Mouse (Mus musculus): ENCODE results near the gene Meltf.

The Meltf gene

DNA sequence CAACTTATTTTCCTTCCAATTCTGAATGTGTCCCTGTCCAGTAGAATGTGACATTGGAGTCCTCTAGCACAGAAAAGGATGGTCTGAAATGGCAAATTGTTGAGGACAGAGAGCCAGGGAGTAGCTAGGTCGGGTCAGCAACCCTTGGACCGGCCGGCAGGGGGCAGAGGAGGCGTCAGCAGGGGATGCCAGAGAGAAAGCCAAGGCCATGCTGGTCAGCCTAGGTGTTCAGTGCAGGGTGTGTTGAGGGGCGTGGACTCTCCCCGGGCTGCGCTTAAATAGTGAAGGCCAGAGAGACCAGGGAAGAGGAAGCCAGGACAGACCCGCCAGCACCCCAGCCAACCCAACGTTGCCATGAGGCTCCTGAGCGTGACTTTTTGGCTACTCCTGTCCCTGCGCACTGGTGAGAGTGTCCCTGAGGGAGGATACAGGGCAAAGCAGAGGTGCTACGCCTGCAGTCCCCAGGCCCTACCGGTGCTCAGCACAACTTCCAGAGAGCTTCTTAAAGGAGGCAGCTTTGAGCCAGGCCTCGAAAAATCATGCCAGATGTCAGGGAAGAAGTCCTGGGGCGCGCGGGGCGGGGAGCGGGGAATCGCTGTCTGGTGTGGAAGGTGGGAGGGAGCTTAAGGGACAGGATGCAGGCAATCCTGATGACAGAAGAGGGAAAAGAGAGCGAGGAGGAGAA is at the start of gene Meltf:
Meltf (plus strand) TSS at position 238 of the 685 bp plus-strand sequence.
- peak; percentile 81 for DNase-seq (ENCODE audit: extremely low spot score, low spot score)

DNA sequence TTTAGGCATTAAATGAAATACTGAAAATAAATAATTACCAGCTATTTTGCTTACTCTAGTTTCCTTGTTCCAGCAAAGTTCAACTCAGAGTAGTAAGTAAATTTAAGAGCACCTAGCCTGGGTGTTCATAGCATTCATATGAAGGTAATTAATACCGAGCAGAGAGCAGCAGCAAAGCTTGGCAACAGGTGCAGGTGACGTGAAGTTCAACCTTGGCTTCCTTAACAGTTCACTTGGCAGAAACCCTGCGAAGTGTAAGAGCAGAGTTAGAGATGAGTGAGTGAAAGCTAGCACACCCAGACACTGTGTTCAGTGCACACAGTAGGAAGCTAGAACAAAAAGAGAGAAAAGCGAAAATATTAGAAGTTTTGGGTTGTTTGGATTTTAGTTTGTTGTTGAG is 47.9 kb upstream of the Meltf start:
- DNase-seq (ENCODE audit: extremely low spot score, low spot score) = no peak

GRCm38 (mm10) chr16:31832630-31833422 is 45.8 kb upstream of the Meltf start:
- no peak for DNase-seq (ENCODE audit: extremely low spot score, low spot score)

GRCm38 (mm10) chr16:31834011-31834584 is 44.5 kb upstream of the Meltf start:
- DNase-seq (ENCODE audit: extremely low spot score, low spot score) = no peak

- no peak for DNase-seq (ENCODE audit: extremely low spot score, low spot score)
These were observed 43.8 kb upstream of the Meltf start for GRCm38 (mm10) chr16:31834662-31835318.

GRCm38 (mm10) chr16:31837362-31837761 is 41.2 kb upstream of the Meltf start:
- no peak for DNase-seq (ENCODE audit: extremely low spot score, low spot score)

- DNase-seq (ENCODE audit: extremely low spot score, low spot score) = no peak
These were observed 34.4 kb upstream of the Meltf start for GRCm38 (mm10) chr16:31844246-31844645.

- no peak for DNase-seq (ENCODE audit: extremely low spot score, low spot score)
These were observed 31.8 kb upstream of the Meltf start for GRCm38 (mm10) chr16:31846763-31847162.

- no peak for DNase-seq (ENCODE audit: extremely low spot score, low spot score)
These were observed 14.7 kb upstream of the Meltf start for GRCm38 (mm10) chr16:31863920-31864319.

- no peak for DNase-seq (ENCODE audit: extremely low spot score, low spot score)
These were observed 13.4 kb upstream of the Meltf start for GRCm38 (mm10) chr16:31865242-31865641.

DNA sequence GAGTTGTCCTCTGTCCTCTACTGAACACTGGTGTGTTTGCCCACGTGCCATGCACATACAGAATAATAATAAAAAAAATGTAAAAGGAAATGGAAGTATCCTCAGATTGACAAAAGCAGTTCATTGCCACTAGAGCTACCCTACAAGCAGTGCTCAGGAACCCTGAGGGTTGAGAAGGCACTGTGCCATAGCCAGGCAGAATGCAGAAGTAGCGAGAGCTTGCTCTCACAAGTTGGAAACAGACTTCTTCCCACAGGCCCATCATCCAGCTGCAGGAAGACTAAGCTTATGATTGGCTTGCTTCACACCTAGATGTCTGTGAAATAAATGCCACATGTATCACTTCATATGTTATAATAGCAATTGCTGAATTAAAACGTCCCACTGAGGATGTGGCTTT is 11.7 kb upstream of the Meltf start:
- no peak for DNase-seq (ENCODE audit: extremely low spot score, low spot score)

DNA sequence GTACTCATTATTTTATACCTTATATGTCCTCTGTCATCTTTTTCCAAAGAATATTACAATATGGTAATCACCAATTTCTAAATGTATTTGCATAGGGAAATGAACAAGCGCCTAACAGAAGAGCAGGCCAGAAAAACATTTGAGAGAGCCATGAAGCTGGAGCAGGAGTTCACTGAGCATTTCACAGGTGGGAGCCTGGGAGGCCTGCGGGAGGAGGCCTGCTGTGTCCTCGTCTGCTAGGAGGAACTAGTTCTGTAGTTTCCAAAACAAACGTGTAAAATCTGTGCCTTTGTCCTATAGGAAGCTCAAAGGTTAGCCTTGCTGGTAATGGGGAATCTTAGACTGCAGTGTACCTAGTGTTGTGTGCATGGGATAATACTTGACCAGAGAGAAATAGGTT is 10.9 kb upstream of the Meltf start:
- DNase-seq (ENCODE audit: extremely low spot score, low spot score) = no peak

DNA sequence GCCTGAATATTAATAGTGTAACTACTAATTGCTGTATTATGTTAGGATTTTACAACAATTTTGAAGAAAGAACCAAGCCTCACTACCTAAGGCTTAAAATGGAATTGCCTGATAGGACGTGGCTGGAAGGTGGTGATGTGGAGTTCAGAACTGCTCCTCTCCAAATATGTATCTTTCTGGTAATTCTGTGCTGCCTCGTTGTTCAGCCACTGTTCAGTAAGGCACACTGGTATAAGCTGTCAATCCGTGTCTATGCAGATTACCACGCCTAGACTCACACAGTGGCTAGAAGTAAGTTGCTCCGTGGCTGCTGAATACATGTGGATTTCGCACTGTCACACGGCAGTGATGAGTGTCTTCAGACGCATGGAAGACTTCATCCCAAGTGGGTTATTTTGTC is 4.9 kb upstream of the Meltf start:
- no peak for DNase-seq (ENCODE audit: extremely low spot score, low spot score)

GRCm38 (mm10) chr16:31875391-31875790 is 3.2 kb upstream of the Meltf start:
- DNase-seq (ENCODE audit: extremely low spot score, low spot score) = no peak

DNA sequence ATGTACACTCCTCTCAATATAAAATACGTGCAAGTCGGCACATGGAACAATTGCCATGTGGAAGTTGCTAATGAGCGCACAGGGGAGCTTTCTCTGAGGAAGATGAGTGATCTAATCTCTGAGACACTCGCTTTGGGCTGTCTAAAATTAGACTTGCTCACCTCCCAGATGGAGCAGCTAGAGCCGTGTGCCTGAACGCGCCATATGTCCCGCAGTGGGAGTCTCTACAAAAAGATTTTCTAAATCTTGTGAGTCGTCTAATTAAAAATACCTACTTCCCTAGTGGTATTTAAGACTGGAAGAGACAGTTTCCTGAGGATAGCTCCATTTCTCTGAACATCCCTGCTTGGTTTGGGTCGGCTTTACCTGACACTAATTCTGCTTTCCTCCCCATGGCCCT is 2.2 kb upstream of the Meltf start:
- DNase-seq (ENCODE audit: extremely low spot score, low spot score) = no peak

- peak; percentile 12 for DNase-seq (ENCODE audit: extremely low spot score, low spot score)
These were observed 558 bp upstream of the Meltf start for GRCm38 (mm10) chr16:31878052-31878451.

DNA sequence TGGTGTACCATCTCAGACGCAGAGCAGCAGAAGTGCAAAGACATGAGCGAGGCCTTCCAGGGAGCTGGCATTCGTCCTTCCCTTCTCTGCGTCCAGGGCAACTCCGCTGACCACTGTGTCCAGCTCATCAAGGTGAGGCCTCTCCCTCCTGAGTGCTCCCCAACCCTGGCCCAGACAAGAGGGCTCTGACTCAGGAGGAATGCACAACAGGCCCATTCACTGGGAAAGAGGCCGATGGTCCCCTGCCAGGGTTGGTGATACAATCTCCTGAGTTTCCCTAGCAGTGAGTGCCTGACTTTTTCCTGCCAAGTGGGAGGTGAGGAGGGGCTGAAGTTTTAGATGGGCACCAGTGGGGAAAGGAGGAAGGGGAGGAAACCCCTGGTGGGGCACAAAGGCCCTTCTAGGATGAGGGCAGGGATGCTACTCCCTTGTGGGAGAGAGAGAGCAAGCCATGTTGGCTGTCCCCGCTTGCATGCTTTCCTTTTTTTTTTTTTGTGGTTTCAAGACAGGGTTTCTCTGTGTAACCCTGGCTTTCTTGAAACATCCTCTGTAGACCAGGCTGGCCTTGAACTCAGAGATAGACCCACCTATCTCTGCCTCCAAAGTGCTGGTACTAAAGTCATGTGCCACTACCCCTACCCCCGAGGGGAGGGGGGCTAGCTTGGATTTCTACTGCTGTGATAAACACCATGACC is 1.7 kb downstream of the Meltf start:
- DNase-seq (ENCODE audit: extremely low spot score, low spot score) = no peak

GRCm38 (mm10) chr16:31882381-31882908 is 3.8 kb downstream of the Meltf start:
- DNase-seq (ENCODE audit: extremely low spot score, low spot score) = no peak

GRCm38 (mm10) chr16:31883302-31883701 is 4.7 kb downstream of the Meltf start:
- DNase-seq (ENCODE audit: extremely low spot score, low spot score) = no peak

GRCm38 (mm10) chr16:31883902-31884301 is 5.3 kb downstream of the Meltf start:
- DNase-seq (ENCODE audit: extremely low spot score, low spot score) = no peak

GRCm38 (mm10) chr16:31890907-31891306 is 12.3 kb downstream of the Meltf start:
- no peak for DNase-seq (ENCODE audit: extremely low spot score, low spot score)

All from neural tube, embryonic 10.5 days (tissue).